Mouse (Mus musculus) embryonic fibroblast, embryonic 13.5 days (primary cell): ENCODE measurements at regions not wholly inside any gene's neighbourhood (a gene's known extent, or its start where the extent isn't known, plus 50 kb on each side); places are given as distances from the start of the nearest gene placed in this dataset.

Source experiments
- CTCF ChIP-seq: IDR thresholded peaks from 2 replicates; pipeline ENCODE4 v1.5.1; 2011; ENCODE audit warnings: mild to moderate bottlenecking, control low read depth, low read length, moderate library complexity, borderline replicate concordance; ENCODE audit not compliant: insufficient read depth
- POLR2A ChIP-seq: IDR thresholded peaks from 2 replicates; pipeline ENCODE4 v1.6.1; 2011; ENCODE audit warnings: low read depth, mild to moderate bottlenecking, control low read depth, low read length, moderate library complexity

DNA sequence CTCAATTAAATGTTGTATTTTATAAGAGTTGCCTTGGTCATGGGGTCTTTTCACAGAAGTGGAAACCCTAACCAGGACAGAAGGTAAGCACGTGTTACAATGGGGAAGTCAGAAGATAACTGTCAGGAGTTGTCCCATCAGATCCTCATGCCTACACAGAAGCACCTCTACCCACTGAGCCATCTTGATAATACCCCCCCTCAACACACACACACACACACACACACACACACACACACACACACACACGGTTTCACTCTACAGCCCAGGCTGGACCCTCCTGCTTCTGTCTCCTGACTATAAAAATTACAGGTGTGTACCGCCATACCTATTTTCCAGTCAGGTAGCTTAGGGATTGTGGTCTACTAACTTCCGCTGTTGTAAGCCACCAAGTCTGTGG lies 68.3 kb downstream of the Mcfd2 start:
- TF ChIP-seq CTCF = no peak
- TF ChIP-seq POLR2A = no peak
